Mouse (Mus musculus): ENCODE data around the gene Ppp2r5d.
A peak's percentile ranks its signal among the peaks of the same experiment; 100 is the strongest.

DNA sequence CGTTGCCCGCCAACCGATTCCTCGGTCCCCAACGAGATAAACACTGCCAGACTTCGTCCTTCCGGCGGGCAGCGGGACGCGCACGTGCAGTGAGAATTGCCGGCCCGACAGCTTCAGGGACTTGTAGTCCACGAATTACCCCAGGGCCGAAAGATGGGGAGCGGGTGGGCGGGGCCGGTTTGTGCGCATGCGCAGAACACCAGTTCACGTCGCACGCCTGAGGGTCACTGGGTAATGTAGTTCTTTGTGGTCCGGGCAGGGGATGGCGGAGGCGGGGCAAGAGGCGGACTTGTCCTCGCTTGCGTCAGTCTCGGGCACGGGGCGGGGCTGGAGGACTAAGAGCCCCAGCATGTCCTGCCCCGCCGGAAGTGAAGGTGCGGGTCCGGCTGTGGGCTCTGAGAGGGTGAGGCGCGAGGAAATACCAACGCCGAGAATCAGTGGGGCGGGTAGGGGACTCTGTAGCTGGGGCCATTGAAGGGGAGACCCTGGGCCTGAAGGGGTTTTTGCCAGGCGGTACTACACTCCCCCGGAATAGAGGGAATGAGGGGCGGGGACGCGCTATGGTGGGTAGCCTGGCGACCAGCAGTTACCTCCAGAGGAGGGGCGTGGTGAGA lies 24.0 kb downstream of the Ppp2r5d start, which contains the start of gene Klhdc3:
- TF ChIP-seq POLR2A (IDR thresholded peaks at IDR 0.05; ENCODE audit: control insufficient read depth, extremely low read depth, insufficient read depth, low read length, poor library complexity) (0 out of 2 replicates have a peak, but pooled peaks have one; percentile 28), CTCF (IDR thresholded peaks at IDR 0.05; ENCODE audit: borderline replicate concordance, control insufficient read depth, extremely low read depth, insufficient read depth, low read length, poor library complexity) (no peak)

Measured in thymus, adult 2 months (tissue).